Mouse (Mus musculus): Measurements from ENCODE around the gene Rnf144b.

- TF ChIP-seq CTCF (IDR thresholded peaks at IDR 0.05; ENCODE audit: control insufficient read depth, insufficient read depth, insufficient replicate concordance, low read depth, low read length) (peak; percentile 54; the same call in 1 of the 2 replicates), POLR2A (IDR thresholded peaks at IDR 0.05; ENCODE audit: control insufficient read depth, low read depth, low read length) (no peak)
Observed at GRCm38 (mm10) chr13:47288449-47288848, 166.0 kb downstream of the Rnf144b start.

All from testis, adult 2 months (tissue).